Mouse (Mus musculus) G1E (cell line): Measurements from ENCODE around the gene Aff3. TPM values are rescaled to one million over a fixed set of nuclear protein-coding genes. Genes with fewer than 3 reads are reported as not detected.

Experiments used
- ATAC-seq: 2 replicates; pipeline ENCODE4 v1.8.0; 2016; ENCODE audit warnings: mild to moderate bottlenecking; ENCODE audit not compliant: insufficient number of reproducible peaks, poor library complexity, low FRiP score, severe bottlenecking; ENCODE audit errors: extremely low read depth
- DNase-seq: peaks from one replicate; pipeline ENCODE4 v3.0.0; 2012; ENCODE audit warnings: low spot score
- H3K27me3 ChIP-seq: 2 replicates; pipeline ENCODE4 v1.6.1; 2012; ENCODE audit warnings: mild to moderate bottlenecking, low read length, inconsistent platforms; ENCODE audit not compliant: insufficient read depth
- H3K36me3 ChIP-seq: replicated peaks from 2 replicates; pipeline ENCODE3; 2012; ENCODE audit warnings: mild to moderate bottlenecking, inconsistent platforms
- H3K4me1 ChIP-seq: 2 replicates; pipeline ENCODE4 v1.6.1; 2012; ENCODE audit warnings: low read depth, low read length, inconsistent platforms, mixed read lengths; ENCODE audit not compliant: insufficient read depth
- H3K4me3 ChIP-seq: 2 replicates; pipeline ENCODE4 v1.5.1; 2012; ENCODE audit warnings: low read depth, mild to moderate bottlenecking, inconsistent platforms, low read length, moderate library complexity, mixed read lengths
- H3K9me3 ChIP-seq: replicated peaks from 2 replicates; pipeline ENCODE4 v1.6.1; 2012; ENCODE audit warnings: inconsistent platforms
- CTCF ChIP-seq: IDR thresholded peaks from 2 replicates; pipeline ENCODE4 v1.5.1; 2012; ENCODE audit warnings: low read depth, low read length, inconsistent platforms, mixed read lengths
- GATA1 ChIP-seq: IDR thresholded peaks from 2 replicates; pipeline ENCODE4 v1.6.1; 2012; ENCODE audit warnings: borderline replicate concordance, low read length, inconsistent platforms, mixed read lengths
- GATA2 ChIP-seq: IDR thresholded peaks from 2 replicates; pipeline ENCODE4 v1.6.1; 2012; ENCODE audit warnings: low read depth, low read length, inconsistent platforms, borderline replicate concordance
- POLR2AphosphoS5 ChIP-seq: IDR thresholded peaks from 2 replicates; pipeline ENCODE4 v1.6.1; 2012; ENCODE audit warnings: low read depth, low read length, inconsistent platforms; ENCODE audit not compliant: insufficient replicate concordance
- TAL1 ChIP-seq: conservative IDR thresholded peaks from 2 replicates; pipeline ENCODE4 v1.6.1; 2012; ENCODE audit warnings: low read depth, low read length, inconsistent platforms, mixed read lengths
- polyA plus RNA-seq: library from polyadenylated mRNA; stranded (reverse); fragments of >175 nt; gene quantifications from 2 replicates; pipeline ENCODE4 v1.2.3, GENCODE M21; 2012
- total RNA-seq, 2 experiments: library from RNA; stranded (forward) in 1 of 2; stranded (reverse) in 1 of 2; fragments of 200-1000 nt in 1 of 2; fragments of >200 nt in 1 of 2; fragmentation: Nextera tagmentation in 1 of 2; gene quantifications; 2 replicates each; pipeline ENCODE4 v1.2.3; 2014 to 2017

Gene Aff3
- total and polyA plus RNA-seq, 3 experiments, result 2.3 to 6.9 (median 6.3) TPM

- no peak for ATAC-seq
These were observed 25.7 kb upstream of the Aff3 start for GRCm38 (mm10) chr1:38690471-38690870.

GRCm38 (mm10) chr1:38688216-38688615, 23.5 kb upstream of the Aff3 start:
- Histone ChIP-seq H3K27me3 (peaks cover 3% of the 10 kb centered on the region; the same call in 1 of the 2 replicates), H3K36me3 (no peaks in the 10 kb centered on the region), H3K9me3 (no peaks in the 10 kb centered on the region), H3K4me1 (peaks cover 12% of the 10 kb centered on the region), H3K4me3 (no peak overlapping the region)
- ATAC-seq, result no peak
- DNase-seq, result no peak
- TF ChIP-seq TAL1 (no peak), GATA2 (no peak), GATA1 (no peak), POLR2AphosphoS5 (no peak), CTCF (no peak)

More at GRCm38 (mm10) chr1:38690471-38690870, 25.7 kb upstream of the Aff3 start:
- TF ChIP-seq GATA2 (no peak), CTCF (no peak), POLR2AphosphoS5 (no peak), TAL1 (no peak), GATA1 (no peak)
- Histone ChIP-seq H3K4me3 (no peak overlapping the region), H3K9me3 (no peaks in the 10 kb centered on the region), H3K36me3 (no peaks in the 10 kb centered on the region), H3K27me3 (no peaks in the 10 kb centered on the region), H3K4me1 (peaks cover 27% of the 10 kb centered on the region)
- DNase-seq, result no peak

GRCm38 (mm10) chr1:38685706-38686105, 21.0 kb upstream of the Aff3 start:
- Histone ChIP-seq H3K9me3 (no peaks in the 10 kb centered on the region), H3K4me1 (peaks cover 3% of the 10 kb centered on the region), H3K36me3 (no peaks in the 10 kb centered on the region), H3K27me3 (peaks cover 3% of the 10 kb centered on the region; the same call in 1 of the 2 replicates), H3K4me3 (no peak overlapping the region)
- ATAC-seq (no peak), DNase-seq (no peak)
- no peak for TF ChIP-seq GATA2
- TF ChIP-seq POLR2AphosphoS5, result no peak
- TF ChIP-seq CTCF, result no peak
- no peak for TF ChIP-seq GATA1
- no peak for TF ChIP-seq TAL1

GRCm38 (mm10) chr1:38683158-38683721, 18.5 kb upstream of the Aff3 start:
- H3K4me3 ChIP-seq, result 0 out of 2 replicates have a peak overlapping the region, but pooled peaks have one; percentile 2
- no peaks in the 10 kb centered on the region for H3K36me3 ChIP-seq
- ATAC-seq (no peak), DNase-seq (no peak)
- TF ChIP-seq TAL1 (no peak), CTCF (no peak), GATA1 (no peak), POLR2AphosphoS5 (no peak), GATA2 (no peak)
- H3K27me3 ChIP-seq, result peaks cover 8% of the 10 kb centered on the region
- no peaks in the 10 kb centered on the region for H3K9me3 ChIP-seq
- peaks cover 3% of the 10 kb centered on the region for H3K4me1 ChIP-seq

GRCm38 (mm10) chr1:38679890-38680289, 15.1 kb upstream of the Aff3 start:
- Histone ChIP-seq H3K9me3 (no peaks in the 10 kb centered on the region), H3K36me3 (no peaks in the 10 kb centered on the region), H3K4me3 (no peak overlapping the region), H3K4me1 (peaks cover 3% of the 10 kb centered on the region), H3K27me3 (peaks cover 8% of the 10 kb centered on the region)
- no peak for ATAC-seq
- no peak for DNase-seq
- no peak for TF ChIP-seq GATA2
- no peak for TF ChIP-seq POLR2AphosphoS5
- no peak for TF ChIP-seq GATA1
- no peak for TF ChIP-seq CTCF
- TF ChIP-seq TAL1, result no peak

GRCm38 (mm10) chr1:38671756-38672155, 7.0 kb upstream of the Aff3 start:
- DNase-seq (no peak), ATAC-seq (no peak)
- peaks cover 13% of the 10 kb centered on the region for H3K27me3 ChIP-seq
- H3K4me3 ChIP-seq, result no peak overlapping the region
- H3K9me3 ChIP-seq, result no peaks in the 10 kb centered on the region
- TF ChIP-seq CTCF (no peak), GATA1 (no peak), GATA2 (no peak), POLR2AphosphoS5 (no peak)
- H3K4me1 ChIP-seq, result peaks cover 33% of the 10 kb centered on the region
- no peaks in the 10 kb centered on the region for H3K36me3 ChIP-seq
